Mouse (Mus musculus) MEL (cell line): ENCODE data around the gene Syt1. TPM values are rescaled to one million over a fixed set of nuclear protein-coding genes. Genes with fewer than 3 reads are reported as not detected.

Experiments
- DNase-seq: peaks from one replicate; pipeline ENCODE4 v3.0.0; 2011; ENCODE audit warnings: low read depth, low spot score
- H3K27ac ChIP-seq: 2 replicates; pipeline ENCODE4 v1.5.1; 2012; ENCODE audit warnings: low read depth, mild to moderate bottlenecking, control low read depth, low read length, moderate library complexity; ENCODE audit not compliant: control insufficient read depth
- H3K27me3 ChIP-seq, 2 experiments: fragments of 150-350 bp in 1 of 2; sonication (generic) in 1 of 2; 2 replicates each; pipeline ENCODE4 v1.6.1; 2012; ENCODE audit warnings: low read length in 2 of 2, mild to moderate bottlenecking in 2 of 2, improper control_type of control experiment in 1 of 2, moderate library complexity in 1 of 2; ENCODE audit not compliant: insufficient read depth in 2 of 2, control insufficient read depth in 1 of 2
- H3K36me3 ChIP-seq, 2 experiments: 2 replicates each; pipeline ENCODE4 v1.6.1; 2012 to 2014; ENCODE audit warnings: low read length in 2 of 2, improper control_type of control experiment in 1 of 2, inconsistent platforms in 1 of 2, mild to moderate bottlenecking in 1 of 2; ENCODE audit not compliant: insufficient read depth in 2 of 2, control insufficient read depth in 1 of 2
- H3K4me1 ChIP-seq, 2 experiments: fragments of 150-350 bp in 1 of 2; sonication (generic) in 1 of 2; 2 replicates each; pipeline ENCODE4 v1.6.1; 2012; ENCODE audit warnings: low read length in 2 of 2, improper control_type of control experiment in 1 of 2, mild to moderate bottlenecking in 1 of 2; ENCODE audit not compliant: insufficient read depth in 2 of 2, control insufficient read depth in 1 of 2
- H3K4me3 ChIP-seq, 2 experiments: fragments of 150-350 bp in 1 of 2; sonication (generic) in 1 of 2; 2 replicates each; pipeline ENCODE4 v1.5.1; 2012; ENCODE audit warnings: low read depth in 2 of 2, low read length in 2 of 2, mild to moderate bottlenecking in 2 of 2, moderate library complexity in 2 of 2, control low read depth in 1 of 2, improper control_type of control experiment in 1 of 2; ENCODE audit not compliant: control insufficient read depth in 1 of 2, insufficient read depth in 1 of 2
- H3K79me2 ChIP-seq: 2 replicates; pipeline ENCODE4 v1.6.1; 2012; ENCODE audit warnings: mild to moderate bottlenecking, low read length, moderate library complexity; ENCODE audit not compliant: control insufficient read depth, poor library complexity, insufficient read depth
- H3K9ac ChIP-seq: 2 replicates; pipeline ENCODE4 v1.6.1; 2012; ENCODE audit warnings: low read depth, mild to moderate bottlenecking, control low read depth, low read length, moderate library complexity; ENCODE audit not compliant: control insufficient read depth, poor library complexity, severe bottlenecking
- H3K9me3 ChIP-seq: fragments of 150-350 bp; sonication (generic); replicated peaks from 2 replicates; pipeline ENCODE4 v1.6.1; 2012; ENCODE audit warnings: mild to moderate bottlenecking, low read length, improper control_type of control experiment, moderate library complexity; ENCODE audit not compliant: insufficient read depth
- BHLHE40 ChIP-seq: IDR thresholded peaks from 2 replicates; pipeline ENCODE4 v1.6.1; 2012; ENCODE audit warnings: low read depth, mild to moderate bottlenecking, inconsistent platforms, low read length, improper control_type of control experiment, borderline replicate concordance
- CHD2 ChIP-seq: IDR thresholded peaks from 2 replicates; pipeline ENCODE4 v1.6.1; 2011; ENCODE audit warnings: low read length, improper control_type of control experiment
- ELF1 ChIP-seq: IDR thresholded peaks from 2 replicates; pipeline ENCODE4 v1.6.1; 2014; ENCODE audit warnings: low read depth, mild to moderate bottlenecking, inconsistent platforms, low read length, improper control_type of control experiment, moderate library complexity
- EP300 ChIP-seq, 2 experiments: IDR thresholded peaks; 2 replicates each; pipeline ENCODE4 v1.6.1; 2011; ENCODE audit warnings: improper control_type of control experiment in 2 of 2, low read length in 2 of 2, low read depth in 1 of 2, mild to moderate bottlenecking in 1 of 2
- ETS1 ChIP-seq: IDR thresholded peaks from 2 replicates; pipeline ENCODE4 v1.6.1; 2012; ENCODE audit warnings: low read depth, mild to moderate bottlenecking, inconsistent platforms, low read length, improper control_type of control experiment, moderate library complexity
- GATA1 ChIP-seq: IDR thresholded peaks from 2 replicates; pipeline ENCODE4 v1.6.1; 2011; ENCODE audit warnings: low read depth, low read length, improper control_type of control experiment
- HCFC1 ChIP-seq: IDR thresholded peaks from 2 replicates; pipeline ENCODE4 v1.6.1; 2012; ENCODE audit warnings: low read depth, mild to moderate bottlenecking, inconsistent platforms, low read length, improper control_type of control experiment, moderate library complexity
- MEF2A ChIP-seq: IDR thresholded peaks from 2 replicates; pipeline ENCODE4 v1.6.1; 2014; ENCODE audit warnings: low read depth, mild to moderate bottlenecking, inconsistent platforms, low read length, improper control_type of control experiment; ENCODE audit not compliant: poor library complexity, insufficient replicate concordance, severe bottlenecking; ENCODE audit errors: extremely low read depth
- MYB ChIP-seq: IDR thresholded peaks from 2 replicates; pipeline ENCODE4 v1.6.1; 2011; ENCODE audit warnings: mild to moderate bottlenecking, low read depth, low read length, improper control_type of control experiment
- TAL1 ChIP-seq: IDR thresholded peaks from 2 replicates; pipeline ENCODE4 v1.6.1; 2012; ENCODE audit warnings: mild to moderate bottlenecking, inconsistent platforms, low read length, moderate library complexity, mixed read lengths
- TCF12 ChIP-seq: IDR thresholded peaks from 2 replicates; pipeline ENCODE4 v1.6.1; 2014; ENCODE audit warnings: low read depth, mild to moderate bottlenecking, inconsistent platforms, low read length, improper control_type of control experiment, moderate library complexity
- ZNF384 ChIP-seq: IDR thresholded peaks from 2 replicates; pipeline ENCODE4 v1.6.1; 2012; ENCODE audit warnings: low read depth, mild to moderate bottlenecking, inconsistent platforms, low read length, improper control_type of control experiment
- polyA plus RNA-seq, 2 experiments: library from polyadenylated mRNA; stranded (reverse) in 1 of 2; unstranded in 1 of 2; fragments of >175 nt in 1 of 2; fragments of >200 nt in 1 of 2; gene quantifications; 2 replicates each; pipeline versions ENCODE4 v1.2.1 to v1.2.4; 2012; ENCODE audit warnings: low replicate concordance in 2 of 2, low read depth in 1 of 2; ENCODE audit not compliant: insufficient read length in 2 of 2, insufficient read depth in 1 of 2, missing spikeins in 1 of 2
- total RNA-seq: library from RNA; depleted of rRNA; stranded (reverse); fragments of 300-350 nt; gene quantifications from 2 replicates; pipeline ENCODE4 v1.2.3, GENCODE M21; 2012

Gene Syt1
- total and polyA plus RNA-seq, 3 experiments = not detected

- Histone ChIP-seq H3K27me3 (no peaks in the 10 kb centered on the region), H3K4me1 (no peaks in the 10 kb centered on the region), H3K9ac (no peak overlapping the region), H3K36me3 (no peaks in the 10 kb centered on the region), H3K9me3 (no peaks in the 10 kb centered on the region), H3K4me3 (no peak overlapping the region), H3K27ac (no peak overlapping the region)
- no peak for DNase-seq
- TF ChIP-seq EP300 (IDR thresholded peaks at IDR 0.05; ENCODE audit: low read depth in 1 of 2, low read length in 2 of 2) (no peak), BHLHE40 (no peak), MYB (no peak), ETS1 (no peak), ELF1 (no peak), ZNF384 (no peak), TAL1 (no peak), TCF12 (no peak), MEF2A (no peak), HCFC1 (no peak)
- TF ChIP-seq, all 39 proteins: peak for 0
- no peaks in the 10 kb centered on the region for H3K79me2 ChIP-seq
Observed at GRCm38 (mm10) chr10:108868136-108868535, 142.6 kb downstream of the Syt1 start.

GRCm38 (mm10) chr10:108867202-108867601 lies 143.6 kb downstream of the Syt1 start:
- H3K27ac ChIP-seq = no peak overlapping the region
- TF ChIP-seq CHD2 (no peak), GATA1 (no peak)
- H3K4me3 ChIP-seq = no peak overlapping the region
- no peak overlapping the region for H3K9ac ChIP-seq
- H3K36me3 ChIP-seq = no peaks in the 10 kb centered on the region
- no peaks in the 10 kb centered on the region for H3K4me1 ChIP-seq
- H3K27me3 ChIP-seq = no peaks in the 10 kb centered on the region
- no peaks in the 10 kb centered on the region for H3K79me2 ChIP-seq
- H3K9me3 ChIP-seq = no peaks in the 10 kb centered on the region
- DNase-seq = peak; percentile 6

- Histone ChIP-seq H3K79me2 (no peaks in the 10 kb centered on the region), H3K36me3 (no peaks in the 10 kb centered on the region), H3K4me3 (no peak overlapping the region), H3K9ac (no peak overlapping the region), H3K27ac (no peak overlapping the region), H3K4me1 (no peaks in the 10 kb centered on the region), H3K9me3 (no peaks in the 10 kb centered on the region), H3K27me3 (no peaks in the 10 kb centered on the region)
- no peak for TF ChIP-seq MEF2A
- no peak for DNase-seq
Observed at GRCm38 (mm10) chr10:108865586-108865985, 145.2 kb downstream of the Syt1 start.
